Mouse (Mus musculus) kidney, adult 2 months (tissue): ENCODE measurements around the gene Aco1. TPM values are rescaled to one million over a fixed set of nuclear protein-coding genes. Genes with fewer than 3 reads are reported as not detected.

ENCODE experiments used
- DNase-seq: peaks from one replicate; pipeline ENCODE4 v3.0.0; 2021
- H3K27ac ChIP-seq: fragments of 200-500 bp; 2 replicates; pipeline ENCODE4 v1.5.1; 2012; ENCODE audit warnings: low read depth, low read length, control low read depth, inconsistent platforms; ENCODE audit not compliant: insufficient read depth
- H3K27me3 ChIP-seq: fragments of 200-500 bp; replicated peaks from 2 replicates; pipeline ENCODE4 v1.6.1; 2012; ENCODE audit warnings: mild to moderate bottlenecking, moderate library complexity, low read length, inconsistent platforms; ENCODE audit not compliant: control insufficient read depth, insufficient read depth
- H3K36me3 ChIP-seq: fragments of 200-500 bp; 2 replicates; pipeline ENCODE4 v1.6.1; 2012; ENCODE audit warnings: mild to moderate bottlenecking, moderate library complexity, low read length, inconsistent platforms; ENCODE audit not compliant: control insufficient read depth, insufficient read depth
- H3K4me1 ChIP-seq: fragments of 200-500 bp; 2 replicates; pipeline ENCODE4 v1.6.1; 2011; ENCODE audit warnings: low read length; ENCODE audit not compliant: control insufficient read depth, insufficient read depth
- H3K4me3 ChIP-seq: fragments of 200-500 bp; 2 replicates; pipeline ENCODE4 v1.5.1; 2011; ENCODE audit warnings: mild to moderate bottlenecking, low read depth, low read length, control low read depth; ENCODE audit not compliant: insufficient read depth
- CTCF ChIP-seq: fragments of 200-500 bp; conservative IDR thresholded peaks from 2 replicates; pipeline ENCODE4 v1.5.1; 2011; ENCODE audit warnings: low read depth, mild to moderate bottlenecking, control low read depth, low read length, moderate library complexity, mixed read lengths; ENCODE audit not compliant: insufficient read depth, insufficient read length
- POLR2A ChIP-seq: fragments of 200-500 bp; IDR thresholded peaks from one replicate; pipeline ENCODE4 v1.6.1; 2011; ENCODE audit warnings: low read depth, low read length, control low read depth
- WGBS: fragments of 180-500 bp; shearing (Covaris S2); methylation state at CpG from one replicate; pipeline ENCODE4 v1.1.7; 2018; 5-methylcytosine and 5-hydroxymethylcytosine counted together
- polyA plus RNA-seq: library from polyadenylated mRNA; depleted of rRNA; stranded (reverse); fragments of >200 nt; gene quantifications from 2 replicates; pipeline ENCODE4 v1.2.3, GENCODE M21; 2012

Gene Aco1
- polyA plus RNA-seq, 1 experiment = 179 TPM

DNA sequence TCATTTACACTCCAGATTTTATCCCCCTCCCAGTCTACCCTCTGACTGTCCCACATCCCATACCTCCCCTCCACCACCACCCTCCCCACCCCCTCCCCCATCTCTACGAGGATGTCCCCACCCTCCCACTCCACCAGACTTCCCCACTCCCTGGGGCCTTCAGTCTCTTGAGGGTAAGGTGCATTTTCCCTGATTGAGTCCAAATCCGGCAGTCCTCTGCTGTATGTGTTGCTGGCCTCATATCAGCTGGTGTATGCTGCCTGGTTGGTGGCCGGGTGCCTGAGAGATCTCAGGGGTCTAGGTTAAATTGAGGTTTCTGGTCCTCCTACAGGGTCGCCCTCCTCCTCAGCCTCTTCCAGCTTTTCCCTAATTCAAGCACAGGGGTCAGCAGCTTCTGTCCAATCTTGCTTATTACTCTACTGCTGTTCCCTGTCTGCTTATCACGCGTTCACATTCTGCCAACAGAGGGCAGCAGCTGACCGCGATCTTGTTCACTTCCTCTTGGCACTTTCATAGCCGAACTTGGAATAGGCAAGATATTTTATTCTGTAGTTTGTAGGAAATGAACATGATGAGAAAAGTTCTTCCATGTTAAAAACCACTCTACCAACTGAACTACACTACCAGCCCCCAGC is 8.3 kb upstream of the Aco1 start:
- Histone ChIP-seq H3K4me1 (no peaks in the 10 kb centered on the region; the same call in 1 of the 2 replicates), H3K27ac (no peak overlapping the region), H3K27me3 (no peaks in the 10 kb centered on the region), H3K36me3 (no peaks in the 10 kb centered on the region), H3K4me3 (no peak overlapping the region)
- peak; percentile 90 for DNase-seq
- 9% methylated on average over 9 of the region's 9 CpGs for WGBS
- TF ChIP-seq POLR2A = no peak
- TF ChIP-seq CTCF = peak; percentile 97

DNA sequence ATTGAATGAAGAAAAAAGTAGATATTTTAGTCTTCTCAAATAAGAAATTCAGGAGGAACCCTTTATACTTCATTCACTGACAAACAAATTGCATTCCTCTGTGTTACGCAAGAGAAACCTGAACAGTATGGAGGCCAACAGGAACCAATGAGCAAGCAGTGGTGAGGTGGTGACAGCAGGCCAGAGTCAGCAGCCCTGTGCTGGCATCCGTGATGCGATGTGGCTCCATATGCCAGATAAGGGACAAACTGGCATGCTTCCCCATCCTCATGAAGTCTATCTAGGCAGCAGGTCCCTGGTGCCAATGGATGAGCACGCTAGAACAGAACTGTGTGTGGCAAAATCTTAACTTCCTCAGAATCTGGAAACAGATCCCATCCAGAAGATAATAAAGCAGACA is 6.4 kb upstream of the Aco1 start:
- Histone ChIP-seq H3K27me3 (no peaks in the 10 kb centered on the region), H3K27ac (no peak overlapping the region), H3K36me3 (no peaks in the 10 kb centered on the region), H3K4me3 (no peak overlapping the region), H3K4me1 (no peaks in the 10 kb centered on the region; the same call in 1 of the 2 replicates)
- DNase-seq = no peak
- TF ChIP-seq CTCF (no peak), POLR2A (no peak)
- 91% methylated on average over 4 of the region's 4 CpGs for WGBS

DNA sequence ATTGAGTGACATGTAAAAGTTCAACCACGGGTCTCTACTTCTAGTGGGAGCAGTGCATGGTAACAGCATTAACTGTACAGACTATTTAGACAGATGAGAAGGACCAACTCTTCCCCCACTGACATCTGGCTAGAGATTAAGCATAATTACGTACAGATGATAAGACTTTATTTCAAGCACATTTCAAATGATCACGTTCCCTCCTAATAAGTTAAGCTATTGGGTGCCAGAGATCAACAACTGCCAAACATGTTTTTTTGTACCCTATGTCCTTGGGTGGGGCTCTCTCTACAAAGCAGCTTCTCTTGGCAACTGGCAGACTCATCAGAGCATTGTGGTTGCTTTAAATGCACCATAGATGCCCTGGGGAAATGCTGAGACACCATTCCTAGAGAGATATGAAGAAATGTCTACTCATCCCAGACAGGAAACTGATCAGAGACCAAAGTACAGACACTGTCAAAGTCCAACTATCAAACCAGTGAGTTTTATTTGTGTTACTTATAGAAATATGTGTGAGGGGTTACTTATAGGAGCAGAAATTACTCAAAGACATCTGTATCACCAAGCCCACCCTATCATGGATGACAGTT is 3.1 kb upstream of the Aco1 start:
- Histone ChIP-seq H3K36me3 (no peaks in the 10 kb centered on the region), H3K4me3 (no peak overlapping the region), H3K27ac (no peak overlapping the region), H3K4me1 (peaks cover 5% of the 10 kb centered on the region), H3K27me3 (no peaks in the 10 kb centered on the region)
- TF ChIP-seq POLR2A (no peak), CTCF (no peak)
- 81% methylated on average over 3 of the region's 3 CpGs for WGBS
- DNase-seq = peak; percentile 24

DNA sequence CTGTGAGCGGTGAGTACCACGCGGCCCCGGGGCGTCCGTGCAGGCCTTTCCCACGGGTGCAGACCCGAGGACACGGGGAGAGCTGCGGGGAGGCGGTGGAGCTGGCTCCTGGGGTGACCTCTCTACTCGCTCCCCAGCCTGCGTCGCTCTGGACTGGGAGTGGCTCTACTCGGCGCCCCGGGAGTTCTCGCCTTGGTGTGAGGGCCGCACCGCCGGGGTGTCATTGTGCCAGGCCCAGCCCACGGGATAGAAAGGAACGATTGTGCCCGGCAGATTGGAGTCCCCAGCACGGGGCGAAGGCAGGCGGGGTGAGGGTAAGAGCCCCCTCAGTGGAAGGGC is 621 bp downstream of the Aco1 start:
- no peaks in the 10 kb centered on the region for H3K36me3 ChIP-seq
- DNase-seq = no peak
- H3K4me1 ChIP-seq = peaks cover 17% of the 10 kb centered on the region
- TF ChIP-seq CTCF = no peak
- TF ChIP-seq POLR2A = no peak
- no peaks in the 10 kb centered on the region for H3K27me3 ChIP-seq
- WGBS = under 1% methylated on average over 27 of the region's 27 CpGs
- peak overlapping the region; percentile 85 for H3K4me3 ChIP-seq
- peak overlapping the region; percentile 87 for H3K27ac ChIP-seq

DNA sequence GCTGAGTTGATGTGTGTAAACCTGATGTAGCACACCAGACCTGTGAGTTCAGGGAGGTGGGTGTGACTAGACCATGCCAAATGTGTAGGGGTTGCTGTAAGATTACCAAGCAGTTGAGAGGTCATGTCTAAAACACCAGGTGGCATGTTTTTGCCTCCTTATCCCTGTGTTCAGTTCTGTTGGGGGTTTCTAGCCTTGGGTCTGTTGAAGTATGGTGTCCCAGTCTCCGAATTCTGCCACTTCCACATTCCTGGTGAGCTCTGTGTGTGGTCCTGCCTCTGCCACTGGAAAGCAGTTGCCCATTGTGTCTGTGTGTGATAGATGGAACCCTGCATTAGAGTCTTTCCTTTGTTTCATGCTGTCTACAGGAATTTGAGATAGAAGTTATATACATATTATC is 1.7 kb downstream of the Aco1 start:
- no peak for DNase-seq
- Histone ChIP-seq H3K4me1 (peaks cover 19% of the 10 kb centered on the region), H3K27me3 (no peaks in the 10 kb centered on the region), H3K27ac (peak overlapping the region; percentile 56; the same call in 1 of the 2 replicates), H3K36me3 (no peaks in the 10 kb centered on the region), H3K4me3 (peak overlapping the region; percentile 45)
- TF ChIP-seq CTCF (no peak), POLR2A (no peak)
- 21% methylated on average over 1 of the region's 1 CpGs for WGBS

DNA sequence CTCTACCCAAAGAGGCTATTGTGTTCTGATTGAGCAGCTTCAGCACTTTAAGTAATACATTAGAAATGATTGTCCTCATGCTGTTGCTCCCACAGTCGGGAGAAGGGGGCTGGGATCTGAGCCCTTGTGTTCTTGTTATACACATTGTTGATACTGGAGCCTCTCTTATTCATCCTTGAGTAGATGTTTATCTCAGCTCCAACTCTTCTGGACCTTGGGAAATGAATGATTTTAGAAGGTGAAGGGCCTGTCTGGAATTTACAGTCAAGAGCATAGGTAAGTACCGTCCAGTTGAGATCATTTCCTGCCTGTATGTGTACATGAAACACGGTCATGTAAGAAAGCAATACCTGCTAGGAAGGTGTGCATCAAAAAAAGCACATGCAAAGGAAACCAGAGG is 2.1 kb downstream of the Aco1 start:
- Histone ChIP-seq H3K4me3 (no peak overlapping the region), H3K27ac (no peak overlapping the region), H3K36me3 (no peaks in the 10 kb centered on the region), H3K27me3 (no peaks in the 10 kb centered on the region), H3K4me1 (peaks cover 19% of the 10 kb centered on the region)
- 56% methylated on average over 3 of the region's 3 CpGs for WGBS
- TF ChIP-seq POLR2A = no peak
- no peak for TF ChIP-seq CTCF
- DNase-seq = no peak

DNA sequence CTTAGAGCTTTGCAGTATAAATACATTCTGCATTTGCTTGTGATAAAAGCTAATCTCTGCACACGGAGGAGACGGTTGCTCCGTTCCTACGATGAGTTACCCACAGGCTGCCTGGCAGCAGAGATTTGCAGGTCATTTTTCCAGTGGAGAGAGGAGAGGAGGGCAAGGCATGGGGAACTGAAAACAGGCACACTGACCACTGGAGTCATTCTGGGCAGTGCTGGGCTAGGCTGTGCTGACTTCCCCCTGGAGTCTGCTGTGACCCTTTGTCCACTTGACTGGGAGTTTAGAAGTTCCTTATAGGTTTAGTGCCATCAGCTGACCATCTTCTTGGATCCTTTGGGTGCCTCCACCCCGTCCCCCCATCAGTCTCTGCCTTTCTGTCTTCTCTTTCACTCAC is 5.4 kb downstream of the Aco1 start:
- H3K27ac ChIP-seq = no peak overlapping the region
- H3K4me1 ChIP-seq = peaks cover 25% of the 10 kb centered on the region
- H3K4me3 ChIP-seq = no peak overlapping the region
- TF ChIP-seq POLR2A = no peak
- TF ChIP-seq CTCF = no peak
- H3K27me3 ChIP-seq = no peaks in the 10 kb centered on the region
- H3K36me3 ChIP-seq = no peaks in the 10 kb centered on the region
- WGBS = 88% methylated on average over 5 of the region's 5 CpGs
- no peak for DNase-seq

DNA sequence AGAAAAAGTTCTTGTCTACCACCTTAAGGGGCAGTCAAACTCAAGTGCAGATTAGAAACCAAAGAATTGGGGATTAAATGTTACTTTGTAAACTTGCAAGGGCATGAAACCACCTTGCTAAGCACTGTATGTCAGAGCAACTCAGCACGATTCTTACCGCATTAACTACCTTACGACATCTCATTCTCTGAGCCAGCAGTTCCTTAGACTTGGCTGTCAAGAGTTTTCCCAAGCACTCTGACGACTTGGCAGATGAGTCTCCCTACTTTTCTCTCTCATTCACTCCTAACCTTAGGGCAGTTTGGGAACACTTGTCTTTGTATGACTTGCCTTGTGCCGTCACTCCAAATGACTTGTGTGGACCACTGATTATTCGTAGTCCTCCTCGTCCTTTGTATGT is 7.2 kb downstream of the Aco1 start:
- TF ChIP-seq CTCF (no peak), POLR2A (no peak)
- Histone ChIP-seq H3K4me1 (peaks cover 17% of the 10 kb centered on the region; the same call in 1 of the 2 replicates), H3K27ac (no peak overlapping the region), H3K36me3 (no peaks in the 10 kb centered on the region), H3K27me3 (no peaks in the 10 kb centered on the region), H3K4me3 (no peak overlapping the region)
- WGBS = 81% methylated on average over 7 of the region's 7 CpGs
- peak; percentile 29 for DNase-seq
